Mouse (Mus musculus): ENCODE results near the gene Dusp3.

DNA sequence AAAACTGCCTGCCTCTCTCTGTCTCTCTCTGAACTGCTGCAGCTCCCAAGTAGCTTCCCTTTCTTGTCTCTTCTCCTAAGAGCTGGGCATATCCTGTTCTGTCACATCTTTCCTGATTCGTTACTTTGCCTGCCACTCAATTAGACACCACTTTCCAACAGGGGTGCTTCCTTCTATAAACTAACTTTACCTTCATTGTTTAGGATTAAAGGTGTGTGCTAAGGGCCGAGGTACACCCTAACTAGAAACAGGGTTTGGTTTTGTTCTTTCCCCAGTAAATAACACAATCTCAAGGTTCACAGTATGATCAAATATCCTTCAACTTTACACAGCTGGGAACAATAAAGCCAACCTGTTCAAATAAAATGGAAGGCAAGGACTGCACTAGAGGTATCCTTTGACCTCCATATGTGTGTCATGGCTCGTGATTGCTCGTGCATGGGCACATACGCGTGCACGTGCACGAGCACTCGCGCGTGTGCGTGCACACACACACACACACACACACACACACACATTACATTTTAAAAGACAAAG lies 46.3 kb upstream of the Dusp3 start:
- TF ChIP-seq CTCF (IDR thresholded peaks at IDR 0.05; ENCODE audit: borderline replicate concordance, insufficient read depth, low read length) (no peak), POLR2A (IDR thresholded peaks at IDR 0.05; ENCODE audit: low read depth, low read length) (no peak)
